Mouse (Mus musculus) adrenal gland, postnatal 36 days (tissue): ENCODE measurements around the gene Maats1. TPM values are rescaled to one million over a fixed set of nuclear protein-coding genes. Genes with fewer than 3 reads are reported as not detected.

Experiments used
- DNase-seq, 2 experiments: peaks; one replicate each; pipeline ENCODE4 v3.0.0; 2021; ENCODE audit warnings: mixed read lengths in 1 of 2
- total RNA-seq, 2 experiments: library from RNA; stranded (reverse); gene quantifications; 2 replicates each; pipeline ENCODE4 v1.2.3; 2021

Maats1 gene
- total RNA-seq, 2 experiments from 2014 or later, result 0.66 to 0.70 TPM

- DNase-seq, result peak in 1 of 2 experiments; percentile 7
These were observed 47.1 kb downstream of the Maats1 start, which contains the start of gene Nr1i2 for GRCm38 (mm10) chr16:38294685-38295348. Nr1i2 (minus strand) TSS chr16:38294824.

- peak; percentile 69 to 70 for DNase-seq
These were observed 51.8 kb downstream of the Maats1 start for GRCm38 (mm10) chr16:38290151-38290550.

GRCm38 (mm10) chr16:38288851-38289250 is 53.1 kb downstream of the Maats1 start:
- DNase-seq, result no peak

- DNase-seq, result no peak
These were observed 54.2 kb downstream of the Maats1 start for GRCm38 (mm10) chr16:38287762-38288161.

GRCm38 (mm10) chr16:38287357-38287756 is 54.6 kb downstream of the Maats1 start:
- DNase-seq, result no peak

GRCm38 (mm10) chr16:38286541-38286940 is 55.4 kb downstream of the Maats1 start:
- peak in 1 of 2 experiments; percentile 12 for DNase-seq

GRCm38 (mm10) chr16:38285801-38286200 is 56.1 kb downstream of the Maats1 start:
- peak in 1 of 2 experiments; percentile 22 for DNase-seq

- no peak for DNase-seq
These were observed 58.6 kb downstream of the Maats1 start for GRCm38 (mm10) chr16:38283300-38283699.

GRCm38 (mm10) chr16:38282559-38283160 is 59.3 kb downstream of the Maats1 start:
- no peak for DNase-seq

GRCm38 (mm10) chr16:38280951-38281350 is 61.0 kb downstream of the Maats1 start:
- no peak for DNase-seq

GRCm38 (mm10) chr16:38279794-38280193 is 62.1 kb downstream of the Maats1 start:
- no peak for DNase-seq

- no peak for DNase-seq
These were observed 67.2 kb downstream of the Maats1 start for GRCm38 (mm10) chr16:38274737-38275136.

GRCm38 (mm10) chr16:38272483-38272882 is 69.5 kb downstream of the Maats1 start:
- no peak for DNase-seq

- no peak for DNase-seq
These were observed 70.3 kb downstream of the Maats1 start for GRCm38 (mm10) chr16:38271601-38272000.

- DNase-seq, result no peak
These were observed 86.0 kb downstream of the Maats1 start for GRCm38 (mm10) chr16:38255927-38256326.

- DNase-seq, result no peak
These were observed 86.8 kb downstream of the Maats1 start for GRCm38 (mm10) chr16:38255107-38255506.

- DNase-seq, result peak; percentile 33 to 43
These were observed 87.9 kb downstream of the Maats1 start for GRCm38 (mm10) chr16:38254001-38254400.

- no peak for DNase-seq
These were observed 91.5 kb downstream of the Maats1 start for GRCm38 (mm10) chr16:38250467-38250866.

GRCm38 (mm10) chr16:38248331-38248961 is 93.5 kb downstream of the Maats1 start:
- no peak for DNase-seq
